Mouse (Mus musculus): ENCODE measurements at regions not wholly inside any gene's neighbourhood (a gene's known extent, or its start where the extent isn't known, plus 50 kb on each side); places are given as distances from the start of the nearest gene placed in this dataset.
"Not testable (repeated sequence)": the region's sequence is repeated elsewhere in the genome, so short reads cannot be mapped to it uniquely, and the experiment has no call there.

GRCm38 (mm10) chr14:54138288-54138687, 115.6 kb downstream of the Dad1 start:
- no peak for TF ChIP-seq POLR2A (IDR thresholded peaks at IDR 0.05; ENCODE audit: extremely low read depth, insufficient read depth, low read length)
- no peak for TF ChIP-seq CTCF (IDR thresholded peaks at IDR 0.05; ENCODE audit: extremely low read depth, insufficient read depth, low read length)
- H3K4me3 ChIP-seq (ENCODE audit: insufficient read depth, low read length) = no peak overlapping the region
- H3K27ac ChIP-seq (ENCODE audit: insufficient read depth, low read length) = no peak overlapping the region
- no peaks in the 10 kb centered on the region for H3K4me1 ChIP-seq (ENCODE audit: control insufficient read depth, insufficient read depth, low read length)

DNA sequence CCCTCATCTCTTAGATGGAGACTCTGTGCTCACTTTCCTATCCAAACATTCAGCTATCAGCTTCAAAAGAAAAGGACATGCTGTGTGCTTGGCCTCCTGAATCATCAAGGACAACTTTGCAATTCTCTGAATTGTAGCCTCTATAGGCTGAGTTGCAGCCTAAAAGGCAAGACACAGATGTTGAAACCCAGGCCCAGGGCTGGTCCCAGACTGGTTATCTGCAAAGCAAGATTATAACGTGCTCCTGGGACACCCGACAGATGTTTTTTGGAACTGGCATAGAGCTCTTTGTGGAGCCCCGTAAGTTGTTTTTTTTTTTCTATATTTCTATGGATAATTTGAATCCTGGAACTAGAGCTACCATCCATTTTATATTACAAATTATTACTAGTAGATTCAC, 117.4 kb downstream of the Dad1 start:
- Histone ChIP-seq H3K27ac (ENCODE audit: insufficient read depth, low read length) (no peak overlapping the region), H3K4me3 (ENCODE audit: insufficient read depth, low read length) (no peak overlapping the region), H3K4me1 (ENCODE audit: control insufficient read depth, insufficient read depth, low read length) (no peaks in the 10 kb centered on the region)
- TF ChIP-seq CTCF (IDR thresholded peaks at IDR 0.05; ENCODE audit: extremely low read depth, insufficient read depth, low read length) (no peak), POLR2A (IDR thresholded peaks at IDR 0.05; ENCODE audit: extremely low read depth, insufficient read depth, low read length) (no peak)

GRCm38 (mm10) chr14:54128334-54128733, 125.6 kb downstream of the Dad1 start:
- H3K27ac ChIP-seq (ENCODE audit: insufficient read depth, low read length) = no peak overlapping the region
- no peak overlapping the region for H3K4me3 ChIP-seq (ENCODE audit: insufficient read depth, low read length)
- no peaks in the 10 kb centered on the region for H3K4me1 ChIP-seq (ENCODE audit: control insufficient read depth, insufficient read depth, low read length)
- TF ChIP-seq CTCF (IDR thresholded peaks at IDR 0.05; ENCODE audit: extremely low read depth, insufficient read depth, low read length) (no peak), POLR2A (IDR thresholded peaks at IDR 0.05; ENCODE audit: extremely low read depth, insufficient read depth, low read length) (no peak)

DNA sequence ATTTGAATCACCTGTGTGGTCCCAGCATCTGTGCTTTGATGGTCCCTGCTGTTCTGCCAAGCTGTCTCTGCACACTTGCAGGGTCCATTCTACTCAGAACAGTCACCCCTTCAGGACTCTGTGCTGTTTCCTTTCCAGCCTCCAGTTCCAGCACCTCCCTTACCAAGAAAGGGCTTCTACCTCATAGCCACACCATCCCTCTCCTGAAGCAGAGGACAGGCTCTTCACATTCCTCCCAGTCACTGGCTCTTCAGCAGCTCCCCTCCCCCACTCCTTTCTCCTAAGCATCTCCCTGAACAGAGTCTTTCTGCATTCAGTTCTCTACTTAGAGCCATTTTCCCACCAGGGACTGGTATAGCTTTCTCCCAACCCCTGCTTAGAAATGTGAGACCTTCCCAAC, 128.4 kb downstream of the Dad1 start:
- no peak for TF ChIP-seq POLR2A (IDR thresholded peaks at IDR 0.05; ENCODE audit: extremely low read depth, insufficient read depth, low read length)
- no peak for TF ChIP-seq CTCF (IDR thresholded peaks at IDR 0.05; ENCODE audit: extremely low read depth, insufficient read depth, low read length)
- Histone ChIP-seq H3K4me1 (ENCODE audit: control insufficient read depth, insufficient read depth, low read length) (no peaks in the 10 kb centered on the region), H3K4me3 (ENCODE audit: insufficient read depth, low read length) (no peak overlapping the region), H3K27ac (ENCODE audit: insufficient read depth, low read length) (no peak overlapping the region)

DNA sequence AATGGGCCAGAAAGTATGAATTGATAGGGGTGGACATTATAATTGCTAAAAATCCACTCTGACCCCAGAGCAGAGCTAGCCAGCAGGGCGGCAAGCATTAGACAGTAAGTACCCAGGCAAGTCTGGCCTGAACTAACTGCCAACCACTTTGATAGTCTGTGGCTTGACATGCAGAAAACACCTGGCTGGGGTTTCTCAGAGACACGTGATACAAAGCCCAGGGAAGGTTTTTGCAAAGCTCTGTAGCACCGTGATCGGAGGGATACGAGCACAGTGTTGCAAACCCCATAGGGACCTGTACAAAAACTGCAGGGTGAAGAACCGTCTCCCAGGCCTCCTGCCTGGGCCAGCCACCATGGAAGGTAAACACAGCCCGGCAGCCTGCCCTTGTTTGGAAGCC, 131.9 kb downstream of the Dad1 start:
- TF ChIP-seq POLR2A (IDR thresholded peaks at IDR 0.05; ENCODE audit: extremely low read depth, insufficient read depth, low read length) (no peak), CTCF (IDR thresholded peaks at IDR 0.05; ENCODE audit: extremely low read depth, insufficient read depth, low read length) (no peak)
- Histone ChIP-seq H3K27ac (ENCODE audit: insufficient read depth, low read length) (no peak overlapping the region), H3K4me1 (ENCODE audit: control insufficient read depth, insufficient read depth, low read length) (no peaks in the 10 kb centered on the region), H3K4me3 (ENCODE audit: insufficient read depth, low read length) (no peak overlapping the region)

DNA sequence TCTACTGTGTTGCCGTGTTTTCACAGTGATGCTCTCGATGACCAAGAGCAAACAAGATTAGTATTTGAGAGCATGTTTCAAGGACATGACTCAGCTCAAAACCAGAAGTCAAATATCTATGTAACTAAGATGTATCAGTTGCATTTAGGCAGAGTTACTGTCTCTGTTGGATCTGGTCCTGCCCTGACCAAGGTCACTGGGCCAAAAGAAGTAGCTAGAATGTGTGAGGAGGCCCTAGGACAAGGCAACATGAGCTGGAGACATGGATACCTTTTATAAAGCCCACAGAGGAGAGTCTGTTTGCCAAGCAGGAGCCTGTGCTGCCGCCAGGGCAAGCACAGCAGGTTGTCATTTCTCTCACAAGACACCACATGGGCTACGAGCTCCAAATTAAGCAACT, 132.6 kb downstream of the Dad1 start:
- H3K27ac ChIP-seq (ENCODE audit: insufficient read depth, low read length) = no peak overlapping the region
- no peak for TF ChIP-seq POLR2A (IDR thresholded peaks at IDR 0.05; ENCODE audit: extremely low read depth, insufficient read depth, low read length)
- H3K4me3 ChIP-seq (ENCODE audit: insufficient read depth, low read length) = no peak overlapping the region
- H3K4me1 ChIP-seq (ENCODE audit: control insufficient read depth, insufficient read depth, low read length) = no peaks in the 10 kb centered on the region

- Histone ChIP-seq H3K27ac (ENCODE audit: insufficient read depth, low read length) (no peak overlapping the region), H3K4me1 (ENCODE audit: control insufficient read depth, insufficient read depth, low read length) (no peaks in the 10 kb centered on the region), H3K4me3 (ENCODE audit: insufficient read depth, low read length) (no peak overlapping the region)
- TF ChIP-seq POLR2A (IDR thresholded peaks at IDR 0.05; ENCODE audit: extremely low read depth, insufficient read depth, low read length) = no peak
- no peak for TF ChIP-seq CTCF (IDR thresholded peaks at IDR 0.05; ENCODE audit: extremely low read depth, insufficient read depth, low read length)
These were observed 133.7 kb downstream of the Dad1 start for GRCm38 (mm10) chr14:54120194-54120593.

DNA sequence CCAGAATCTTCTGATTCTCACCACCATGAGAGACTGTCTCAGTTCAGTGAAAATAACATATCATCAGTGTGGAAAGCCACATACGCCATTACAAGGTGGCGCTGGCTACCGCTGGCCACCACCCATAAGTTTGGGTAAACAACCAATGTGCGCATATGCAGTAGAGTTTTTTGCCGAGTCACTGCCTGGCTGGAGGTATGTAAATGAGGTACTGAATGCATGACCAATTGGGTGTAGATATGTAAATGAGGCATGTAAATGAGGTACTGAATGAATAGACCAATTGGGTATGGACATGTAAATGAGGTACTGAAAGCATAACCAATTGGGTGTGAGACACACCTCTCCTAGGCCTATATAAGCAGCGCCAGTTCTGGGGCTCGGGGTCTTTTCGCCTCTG, 136.3 kb downstream of the Dad1 start:
- H3K4me3 ChIP-seq (ENCODE audit: insufficient read depth, low read length); H3K4me1 ChIP-seq (ENCODE audit: control insufficient read depth, insufficient read depth, low read length); H3K27ac ChIP-seq (ENCODE audit: insufficient read depth, low read length): not testable (repeated sequence)

- TF ChIP-seq POLR2A (IDR thresholded peaks at IDR 0.05; ENCODE audit: extremely low read depth, insufficient read depth, low read length) (no peak), CTCF (IDR thresholded peaks at IDR 0.05; ENCODE audit: extremely low read depth, insufficient read depth, low read length) (no peak)
- Histone ChIP-seq H3K4me3 (ENCODE audit: insufficient read depth, low read length) (no peak overlapping the region), H3K27ac (ENCODE audit: insufficient read depth, low read length) (no peak overlapping the region), H3K4me1 (ENCODE audit: control insufficient read depth, insufficient read depth, low read length) (peaks cover under 1% of the 10 kb centered on the region; the same call in 1 of the 2 replicates)
These were observed 140.7 kb downstream of the Dad1 start for GRCm38 (mm10) chr14:54113216-54113615.

- H3K4me1 ChIP-seq (ENCODE audit: control insufficient read depth, insufficient read depth, low read length) = peaks cover 3% of the 10 kb centered on the region; the same call in 1 of the 2 replicates
- H3K27ac ChIP-seq (ENCODE audit: insufficient read depth, low read length) = no peak overlapping the region
- H3K4me3 ChIP-seq (ENCODE audit: insufficient read depth, low read length) = no peak overlapping the region
- TF ChIP-seq CTCF (IDR thresholded peaks at IDR 0.05; ENCODE audit: extremely low read depth, insufficient read depth, low read length) = no peak
- TF ChIP-seq POLR2A (IDR thresholded peaks at IDR 0.05; ENCODE audit: extremely low read depth, insufficient read depth, low read length) = no peak
These were observed 142.9 kb downstream of the Dad1 start for GRCm38 (mm10) chr14:54110971-54111370.

GRCm38 (mm10) chr14:54109129-54109528, 144.8 kb downstream of the Dad1 start:
- H3K27ac ChIP-seq (ENCODE audit: insufficient read depth, low read length) = no peak overlapping the region
- no peak overlapping the region for H3K4me3 ChIP-seq (ENCODE audit: insufficient read depth, low read length)
- H3K4me1 ChIP-seq (ENCODE audit: control insufficient read depth, insufficient read depth, low read length) = peaks cover 3% of the 10 kb centered on the region; the same call in 1 of the 2 replicates
- TF ChIP-seq CTCF (IDR thresholded peaks at IDR 0.05; ENCODE audit: extremely low read depth, insufficient read depth, low read length) (no peak), POLR2A (IDR thresholded peaks at IDR 0.05; ENCODE audit: extremely low read depth, insufficient read depth, low read length) (no peak)
